Mouse (Mus musculus) fat pad, adult 2 months (tissue): Measurements from ENCODE around the gene Gm815.
A peak's percentile ranks its signal among the peaks of the same experiment; 100 is the strongest.

Experiments
- DNase-seq: peaks from one replicate; pipeline ENCODE4 v3.0.0-alpha.2; 2011; ENCODE audit warnings: low read depth, low spot score; ENCODE audit errors: extremely low read depth

The Gm815 gene

GRCm38 (mm10) chr19:26885616-26886015 lies at the start of gene Gm815:
Gene Gm815 (plus strand): TSS chr19:26885881.
- DNase-seq, result no peak

GRCm38 (mm10) chr19:26837626-26838025 lies 48.1 kb upstream of the Gm815 start:
- no peak for DNase-seq

GRCm38 (mm10) chr19:26843896-26844295 lies 41.8 kb upstream of the Gm815 start:
- peak; percentile 34 for DNase-seq

DNA sequence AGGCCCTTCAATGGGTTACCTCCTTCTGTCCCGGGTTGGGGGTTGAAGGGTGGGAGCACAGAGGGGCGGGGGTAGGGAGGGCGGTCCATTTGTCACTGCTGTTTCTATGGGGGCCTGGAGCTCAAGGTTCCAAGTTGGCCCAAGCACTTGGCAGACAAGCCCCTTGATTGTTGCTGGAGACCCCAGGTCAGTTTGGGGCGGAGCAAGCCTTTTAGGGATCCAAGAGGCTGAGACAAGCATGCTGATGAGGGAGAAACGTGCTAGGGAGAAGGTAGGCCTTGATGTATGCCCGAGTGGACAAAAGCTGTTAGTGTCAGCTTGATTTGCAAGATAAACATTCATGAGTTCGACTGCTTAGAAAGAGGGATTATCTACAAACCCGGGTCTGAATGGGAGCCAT lies 40.9 kb upstream of the Gm815 start:
- no peak for DNase-seq

- DNase-seq, result peak; percentile 77
Observed at GRCm38 (mm10) chr19:26845276-26846016, 40.2 kb upstream of the Gm815 start.

DNA sequence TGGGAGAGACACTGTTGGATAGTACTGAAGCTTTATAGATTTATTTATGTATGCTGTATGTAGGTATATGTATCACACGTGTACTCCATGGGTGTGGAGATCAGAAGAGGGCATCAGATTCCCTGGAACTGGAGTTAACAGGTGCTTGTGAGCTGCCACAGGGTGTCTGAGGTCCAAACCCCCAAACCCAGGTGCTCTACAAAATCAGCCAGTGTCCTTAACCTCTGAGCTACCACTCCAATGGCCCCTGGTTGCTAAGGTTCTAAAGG lies 39.7 kb upstream of the Gm815 start:
- no peak for DNase-seq

DNA sequence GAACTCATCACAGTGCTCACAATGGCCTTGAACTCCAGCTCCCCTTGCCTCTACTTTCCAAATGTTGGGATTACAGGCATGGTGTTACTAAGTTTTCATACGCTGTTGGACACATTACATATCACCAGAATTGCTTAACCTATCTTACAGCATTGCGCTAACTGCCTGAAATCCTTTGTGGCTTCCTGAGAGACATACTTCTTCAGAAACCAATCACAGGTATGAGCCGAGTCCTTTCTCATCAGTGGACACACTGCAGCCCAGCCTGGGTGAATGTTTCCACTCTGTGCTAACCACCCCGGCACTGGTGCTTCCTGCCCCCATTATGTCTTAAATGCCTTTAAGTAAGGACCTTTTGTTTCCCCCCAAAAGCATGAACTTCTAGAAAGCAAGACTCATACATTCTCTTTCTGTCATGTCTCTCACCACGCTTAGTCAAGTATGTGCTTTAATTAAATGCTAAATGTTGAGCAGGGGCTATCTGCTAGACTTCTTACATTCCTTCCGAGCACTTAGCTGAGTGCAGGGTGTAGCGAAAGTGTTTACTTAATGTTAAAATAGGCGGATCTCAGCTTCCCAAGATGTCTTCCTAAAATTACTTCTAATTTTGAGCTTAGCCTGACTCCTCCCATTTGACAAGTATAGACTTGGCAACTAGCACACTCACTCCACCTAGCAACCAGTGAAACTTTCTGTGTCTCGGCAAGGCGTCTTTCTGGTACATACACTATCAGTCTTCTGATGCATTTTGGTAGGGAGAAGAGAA lies 34.5 kb upstream of the Gm815 start:
- no peak for DNase-seq

DNA sequence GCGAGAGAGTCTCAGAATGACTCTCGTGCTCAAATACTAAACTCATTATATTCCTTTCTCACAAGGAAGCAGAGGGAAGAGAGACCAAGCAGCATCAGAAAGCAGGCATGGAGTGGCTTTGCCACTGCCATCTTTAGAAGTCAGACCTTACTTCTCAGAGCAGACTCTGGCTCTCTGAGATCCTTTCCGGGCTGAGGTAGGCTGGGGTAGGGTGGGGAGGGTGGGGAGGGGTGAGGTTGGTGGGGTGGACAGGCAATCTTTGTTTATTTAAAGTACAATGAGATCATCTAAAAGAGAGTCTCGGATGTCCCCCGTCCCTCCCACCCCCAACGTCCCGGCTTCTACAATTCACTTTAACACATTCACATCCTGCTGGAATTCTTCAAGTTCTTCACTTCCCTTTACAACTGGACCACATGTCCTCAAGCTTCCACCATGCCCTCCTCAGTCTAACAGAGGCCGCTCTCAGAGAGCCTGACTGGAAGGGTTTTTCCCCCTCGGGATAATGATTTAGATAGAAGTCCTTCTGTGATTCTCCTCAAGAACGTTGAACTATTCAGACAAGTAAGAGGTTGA lies 33.3 kb upstream of the Gm815 start:
- no peak for DNase-seq

DNA sequence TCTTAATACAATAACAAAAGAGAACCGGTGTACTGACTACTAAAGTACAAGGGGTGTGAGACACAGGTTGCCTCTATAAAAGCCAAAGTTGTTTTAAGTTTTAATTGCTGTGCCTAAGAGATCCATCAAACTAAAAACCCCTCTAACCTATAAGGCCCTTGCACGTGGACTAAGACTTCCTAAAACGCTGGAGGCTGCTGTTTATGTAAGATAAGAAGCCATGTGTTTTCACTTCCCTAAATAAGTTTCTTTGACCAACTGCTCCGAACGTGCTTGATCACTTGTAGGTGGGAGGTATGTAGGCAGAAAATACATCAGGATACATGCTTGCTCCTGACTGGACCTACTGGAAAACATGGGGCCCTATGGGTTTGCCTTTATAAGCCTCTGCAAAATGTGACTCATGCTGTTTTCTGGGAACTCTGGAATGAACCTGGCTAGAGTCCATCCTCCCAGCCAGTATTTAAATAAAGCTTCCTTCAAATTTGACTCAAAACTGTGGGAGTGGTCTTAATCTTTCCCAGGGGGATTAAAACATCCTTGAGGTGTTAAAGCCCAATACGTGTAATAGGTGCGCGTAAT lies 31.9 kb upstream of the Gm815 start:
- no peak for DNase-seq

GRCm38 (mm10) chr19:26854661-26855060 lies 31.0 kb upstream of the Gm815 start:
- DNase-seq, result no peak

DNA sequence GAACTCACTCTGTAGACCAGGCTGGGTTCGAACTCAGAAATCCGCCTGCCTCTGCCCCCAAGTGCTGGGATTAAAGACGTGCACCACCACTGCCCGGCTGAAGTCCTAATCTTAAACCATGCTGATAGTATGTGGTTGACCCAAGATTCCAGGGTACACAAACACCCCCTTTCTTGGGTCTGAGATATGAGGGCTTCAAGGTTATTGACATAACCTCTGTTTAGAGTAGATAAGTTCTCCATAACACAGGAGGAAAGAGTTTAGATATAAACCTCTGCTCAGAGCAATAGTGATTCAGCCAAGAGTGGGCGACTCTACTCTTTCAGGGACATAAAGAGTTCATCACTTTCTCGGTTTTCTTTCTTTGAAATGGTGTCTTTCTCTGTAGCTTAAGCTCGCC lies 30.5 kb upstream of the Gm815 start:
- no peak for DNase-seq

DNA sequence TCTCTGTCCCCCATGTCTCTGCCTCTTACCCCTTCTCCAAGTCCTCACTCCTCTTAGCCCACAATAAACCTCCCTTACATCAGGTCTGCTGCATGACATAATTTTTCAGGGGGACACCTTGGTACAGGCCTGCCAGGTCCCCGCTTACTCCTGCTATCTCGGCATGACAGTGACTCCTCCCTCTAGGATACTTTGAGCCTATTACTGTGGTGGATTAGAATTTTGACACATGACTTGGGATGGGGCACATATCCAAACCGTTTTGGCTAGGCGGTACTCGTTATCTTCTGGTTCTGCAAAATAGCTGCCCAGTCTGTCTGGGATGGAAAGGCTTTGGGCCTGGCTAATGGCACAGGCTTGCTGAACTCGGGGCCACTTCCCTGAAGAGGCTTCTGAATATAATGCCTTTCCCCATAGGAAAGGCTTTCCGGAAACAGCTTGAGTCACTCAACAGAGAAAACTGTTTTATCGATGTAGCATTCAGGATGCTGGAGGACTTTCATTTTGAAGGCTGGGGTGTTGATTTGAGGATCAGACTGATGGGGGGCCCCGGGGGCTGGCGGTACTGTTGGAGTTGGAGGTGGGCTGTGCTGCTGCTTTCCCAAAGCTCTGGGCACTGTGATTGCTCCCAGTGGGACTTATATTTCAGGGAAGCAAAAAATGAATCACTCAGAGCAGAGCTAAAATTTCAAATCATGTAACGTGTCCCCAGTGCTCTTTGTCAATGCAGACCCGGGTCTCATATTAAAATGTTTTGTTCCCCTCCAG lies 27.1 kb upstream of the Gm815 start:
- no peak for DNase-seq

- no peak for DNase-seq
Observed at GRCm38 (mm10) chr19:26859195-26859570, 26.5 kb upstream of the Gm815 start.

DNA sequence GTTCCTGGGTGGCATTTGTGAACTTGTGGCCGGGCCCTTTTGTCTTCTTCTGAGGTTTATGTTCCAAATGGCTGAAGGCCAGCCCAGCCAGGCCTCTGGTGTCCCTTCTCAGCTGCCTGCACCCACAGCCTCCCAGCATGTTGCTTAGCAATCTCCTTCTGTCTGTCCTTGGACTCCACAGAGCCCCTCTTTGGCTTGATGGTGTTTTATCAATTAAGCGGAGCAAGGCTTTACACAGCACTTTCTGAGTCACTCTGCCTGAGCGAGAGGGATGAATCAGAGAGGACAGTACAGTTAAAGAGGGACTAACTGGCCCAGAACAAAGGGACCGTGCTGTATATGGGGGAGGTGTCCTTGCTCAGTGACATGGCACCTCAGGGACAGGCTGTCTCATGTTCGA lies 22.0 kb upstream of the Gm815 start:
- no peak for DNase-seq

DNA sequence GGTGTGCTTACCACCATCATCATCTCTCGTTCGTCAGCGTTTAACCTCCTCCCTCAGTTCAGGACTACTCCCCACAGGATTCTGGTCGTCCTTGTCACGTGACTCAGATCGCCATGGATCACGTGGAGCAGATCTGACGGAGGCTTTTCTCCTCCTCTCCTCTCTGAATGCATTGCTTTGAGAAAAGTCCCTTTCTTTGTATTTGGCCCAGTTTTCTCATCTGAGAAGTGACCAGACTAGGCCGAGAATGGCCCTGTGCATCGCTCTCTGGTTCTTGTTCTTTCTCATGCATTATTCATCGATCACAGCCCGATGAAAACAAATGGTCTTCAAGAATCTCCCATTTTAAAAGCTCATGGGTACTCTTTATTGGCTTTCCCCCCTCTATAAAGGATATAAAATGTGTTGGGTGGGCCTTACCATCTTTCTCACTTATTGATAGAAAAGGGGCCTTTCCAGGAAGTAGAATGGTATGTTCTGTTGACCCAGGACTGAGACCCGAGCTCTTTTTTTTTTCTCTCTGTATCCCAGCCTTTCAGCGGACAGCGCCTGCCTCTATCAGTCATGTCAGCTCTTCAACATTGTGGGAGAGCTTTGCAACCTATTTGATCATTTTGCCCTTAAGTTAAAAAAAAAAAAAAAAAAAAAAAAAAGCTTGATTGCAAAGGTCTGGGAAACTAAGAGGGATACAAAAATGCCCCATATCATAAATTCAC lies 20.5 kb upstream of the Gm815 start:
- DNase-seq, result no peak

DNA sequence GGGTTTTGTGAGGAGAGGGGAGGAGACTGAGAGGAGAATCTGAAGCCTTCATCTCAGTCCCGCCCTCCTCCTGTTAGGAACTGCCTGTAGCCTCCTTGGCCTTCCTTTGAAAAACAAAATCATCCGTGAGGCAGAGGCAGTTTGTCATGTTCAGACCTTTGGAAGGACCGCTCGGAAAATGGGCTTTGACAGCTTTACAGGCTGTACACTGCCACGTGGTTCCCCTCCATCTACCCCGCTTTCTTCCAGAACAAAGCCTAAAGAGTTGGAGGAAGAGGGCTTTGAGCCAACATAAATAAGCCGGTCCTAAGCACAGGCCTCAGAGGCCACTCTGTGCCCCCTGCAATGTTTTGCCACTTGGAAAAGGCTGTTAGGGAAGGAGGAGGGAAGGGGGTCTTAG lies 19.9 kb upstream of the Gm815 start:
- no peak for DNase-seq

GRCm38 (mm10) chr19:26869591-26869990 lies 16.1 kb upstream of the Gm815 start:
- no peak for DNase-seq

- no peak for DNase-seq
Observed at GRCm38 (mm10) chr19:26870280-26870679, 15.4 kb upstream of the Gm815 start.

DNA sequence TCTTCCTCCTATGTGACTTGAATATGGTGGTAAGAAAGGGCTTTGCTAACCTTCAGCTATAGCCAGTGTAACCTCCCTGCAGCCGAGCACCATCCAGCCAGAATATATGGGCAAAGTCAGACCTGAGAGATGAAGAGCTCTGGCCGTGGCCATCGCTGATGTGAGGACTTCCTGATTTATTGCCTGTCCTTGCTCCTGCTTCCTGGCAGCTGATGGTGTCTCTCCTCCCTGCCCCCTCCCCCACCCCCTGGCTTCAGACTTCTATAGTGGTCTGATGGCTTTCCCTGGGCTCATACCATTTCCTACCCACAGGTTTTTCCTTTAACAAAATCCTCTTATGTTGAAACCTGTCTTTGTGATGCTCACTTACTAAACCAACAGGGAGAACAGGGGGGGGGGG lies 14.6 kb upstream of the Gm815 start:
- DNase-seq, result no peak

DNA sequence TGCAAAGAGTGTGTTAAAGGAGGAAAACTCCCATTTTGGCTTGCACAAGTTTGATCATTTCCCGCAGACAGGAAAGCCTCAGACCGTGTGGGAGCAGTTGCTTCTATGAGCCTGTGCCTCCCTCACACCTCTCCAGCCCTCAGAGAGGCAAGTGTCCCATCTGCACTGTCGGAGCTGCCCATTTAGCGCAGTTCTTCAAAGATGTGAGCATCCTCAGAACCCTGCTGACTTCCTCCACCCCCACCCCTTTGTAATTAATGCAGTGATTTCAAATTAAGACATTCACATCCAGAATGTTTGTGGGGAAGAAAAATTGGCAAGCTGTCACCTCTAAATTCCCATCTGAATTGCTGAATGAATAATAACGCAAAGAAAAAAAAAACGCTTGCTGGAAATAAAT lies 12.8 kb upstream of the Gm815 start:
- no peak for DNase-seq

DNA sequence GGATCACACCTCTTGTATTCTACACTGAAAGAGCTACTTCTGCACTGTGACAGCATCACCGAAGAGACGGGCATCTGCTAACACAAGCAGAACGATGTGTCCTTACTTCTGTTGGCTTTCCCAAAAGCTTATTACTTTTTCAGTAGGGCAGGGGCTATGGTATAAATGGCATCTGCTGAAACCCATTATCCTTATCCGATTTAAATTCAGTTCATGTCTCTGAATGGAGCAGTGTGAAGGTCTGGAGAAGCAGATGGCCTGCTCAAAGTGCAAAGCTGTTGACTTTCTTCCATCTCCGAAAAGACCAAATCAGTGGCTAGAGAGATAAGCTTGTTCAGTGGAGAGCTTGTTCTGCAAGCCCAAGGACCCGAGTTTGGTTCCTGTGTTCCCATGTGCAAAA lies 10.1 kb upstream of the Gm815 start:
- no peak for DNase-seq
